Mouse (Mus musculus) kidney, adult 2 months (tissue): ENCODE data around the gene Pdss2. TPM values are rescaled to one million over a fixed set of nuclear protein-coding genes. Genes with fewer than 3 reads are reported as not detected.

Experiments
- DNase-seq: peaks from one replicate; pipeline ENCODE4 v3.0.0; 2021
- H3K27ac ChIP-seq: fragments of 200-500 bp; 2 replicates; pipeline ENCODE4 v1.5.1; 2012; ENCODE audit warnings: low read depth, low read length, control low read depth, inconsistent platforms; ENCODE audit not compliant: insufficient read depth
- H3K27me3 ChIP-seq: fragments of 200-500 bp; replicated peaks from 2 replicates; pipeline ENCODE4 v1.6.1; 2012; ENCODE audit warnings: mild to moderate bottlenecking, moderate library complexity, low read length, inconsistent platforms; ENCODE audit not compliant: control insufficient read depth, insufficient read depth
- H3K36me3 ChIP-seq: fragments of 200-500 bp; 2 replicates; pipeline ENCODE4 v1.6.1; 2012; ENCODE audit warnings: mild to moderate bottlenecking, moderate library complexity, low read length, inconsistent platforms; ENCODE audit not compliant: control insufficient read depth, insufficient read depth
- H3K4me1 ChIP-seq: fragments of 200-500 bp; 2 replicates; pipeline ENCODE4 v1.6.1; 2011; ENCODE audit warnings: low read length; ENCODE audit not compliant: control insufficient read depth, insufficient read depth
- H3K4me3 ChIP-seq: fragments of 200-500 bp; 2 replicates; pipeline ENCODE4 v1.5.1; 2011; ENCODE audit warnings: mild to moderate bottlenecking, low read depth, low read length, control low read depth; ENCODE audit not compliant: insufficient read depth
- CTCF ChIP-seq: fragments of 200-500 bp; conservative IDR thresholded peaks from 2 replicates; pipeline ENCODE4 v1.5.1; 2011; ENCODE audit warnings: low read depth, mild to moderate bottlenecking, control low read depth, low read length, moderate library complexity, mixed read lengths; ENCODE audit not compliant: insufficient read depth, insufficient read length
- POLR2A ChIP-seq: fragments of 200-500 bp; IDR thresholded peaks from one replicate; pipeline ENCODE4 v1.6.1; 2011; ENCODE audit warnings: low read depth, low read length, control low read depth
- WGBS: fragments of 180-500 bp; shearing (Covaris S2); methylation state at CpG from one replicate; pipeline ENCODE4 v1.1.7; 2018; 5-methylcytosine and 5-hydroxymethylcytosine counted together
- polyA plus RNA-seq: library from polyadenylated mRNA; depleted of rRNA; stranded (reverse); fragments of >200 nt; gene quantifications from 2 replicates; pipeline ENCODE4 v1.2.3, GENCODE M21; 2012

Pdss2 gene
- polyA plus RNA-seq, 1 experiment = 16.8 TPM

DNA sequence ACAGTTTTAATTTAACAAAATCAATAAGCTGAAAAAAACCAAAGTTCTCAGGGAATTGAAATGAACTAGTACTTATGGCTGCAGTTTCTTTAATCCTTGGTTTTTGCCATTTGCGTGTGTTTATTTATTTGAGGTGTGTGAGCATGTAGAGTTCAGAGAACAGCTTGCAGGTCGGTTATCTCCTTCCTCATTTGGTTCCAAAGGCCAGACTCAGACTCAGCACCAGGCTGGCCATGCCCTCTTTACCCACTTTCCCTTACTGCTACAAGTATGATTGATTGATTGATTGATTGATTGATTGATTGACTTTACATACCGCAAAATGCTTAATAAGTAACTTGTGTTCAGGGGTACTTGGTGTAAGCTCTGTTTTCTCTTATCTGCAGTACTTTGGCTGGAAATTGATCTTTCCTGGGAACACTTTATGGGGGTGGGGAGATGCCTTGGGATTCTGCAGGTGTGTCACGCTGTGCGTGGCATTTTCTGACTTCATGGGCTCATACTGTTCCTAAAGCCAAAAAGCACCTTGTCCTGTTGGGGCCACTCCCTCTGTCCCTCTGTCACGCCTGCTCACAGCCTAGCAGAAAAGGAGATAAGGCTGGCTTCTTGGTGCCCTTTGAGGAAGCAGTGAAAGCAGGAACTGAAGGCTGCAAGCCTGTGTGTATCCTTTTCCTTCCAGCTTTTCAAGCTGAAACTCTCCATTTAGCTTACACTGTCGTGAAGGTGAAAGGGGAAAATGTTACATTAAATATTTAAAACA is 91.6 kb downstream of the Pdss2 start:
- no peaks in the 10 kb centered on the region for H3K27me3 ChIP-seq
- no peak overlapping the region for H3K4me3 ChIP-seq
- DNase-seq = no peak
- H3K36me3 ChIP-seq = no peaks in the 10 kb centered on the region
- TF ChIP-seq POLR2A = no peak
- no peak for TF ChIP-seq CTCF
- peaks cover 14% of the 10 kb centered on the region for H3K4me1 ChIP-seq
- H3K27ac ChIP-seq = peak overlapping the region; percentile 43; the same call in 1 of the 2 replicates
- 53% methylated on average over 7 of the region's 7 CpGs for WGBS

- Histone ChIP-seq H3K27ac (no peak overlapping the region), H3K4me1 (peaks cover 14% of the 10 kb centered on the region), H3K36me3 (no peaks in the 10 kb centered on the region), H3K4me3 (no peak overlapping the region), H3K27me3 (no peaks in the 10 kb centered on the region)
- DNase-seq = no peak
- TF ChIP-seq POLR2A (no peak), CTCF (no peak; the same call in 1 of the 2 replicates)
Observed at GRCm38 (mm10) chr10:43315228-43315627, 93.9 kb downstream of the Pdss2 start.

DNA sequence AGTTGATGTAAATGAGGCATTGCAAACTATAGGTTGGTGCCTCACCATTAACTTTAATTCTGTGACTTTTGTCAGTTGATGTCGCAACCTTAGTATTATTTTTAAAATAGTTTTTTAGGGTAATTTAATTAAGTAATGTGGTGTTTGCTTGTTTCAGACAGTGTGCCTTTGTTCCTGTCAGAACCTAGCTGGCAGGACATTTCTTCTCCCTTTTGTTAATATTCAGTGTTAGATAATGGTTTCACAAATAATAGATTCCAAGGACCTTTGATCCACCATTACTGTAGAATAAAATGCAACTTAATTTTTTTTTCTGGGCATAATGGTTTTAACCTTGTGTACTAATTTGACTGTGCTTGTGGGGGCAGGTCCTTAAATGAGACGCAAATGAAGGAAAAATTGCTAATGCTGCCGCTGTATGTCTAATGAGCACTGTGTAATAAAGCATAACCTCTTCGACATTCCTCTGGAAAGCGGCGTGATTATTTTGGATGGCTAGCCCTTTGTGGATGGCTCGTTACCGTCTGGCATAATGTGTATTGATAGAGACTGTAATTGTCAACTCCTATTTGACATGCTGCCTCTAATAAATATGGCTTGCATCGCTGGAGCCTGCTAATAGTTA is 96.2 kb downstream of the Pdss2 start:
- H3K4me3 ChIP-seq = no peak overlapping the region
- no peak for DNase-seq

DNA sequence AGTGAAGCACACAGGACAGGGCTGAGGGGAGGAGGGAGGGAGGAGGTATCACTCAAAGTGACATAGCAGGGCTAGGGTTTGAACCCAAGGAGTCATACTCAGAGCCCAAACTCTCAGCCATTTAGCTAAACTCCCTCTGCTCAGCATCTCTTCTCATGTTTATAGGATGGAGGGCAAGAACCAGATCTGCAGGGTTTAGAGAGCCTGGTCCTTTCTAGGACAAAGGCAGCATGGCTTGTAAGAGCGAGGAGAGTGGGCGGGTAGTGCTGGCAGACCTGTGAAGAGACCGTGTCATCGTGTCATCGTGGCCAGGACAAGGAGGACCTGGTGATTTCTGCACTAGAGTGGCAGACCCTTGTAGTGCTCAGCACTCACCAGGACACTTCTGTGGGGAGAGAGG is 99.7 kb downstream of the Pdss2 start:
- DNase-seq = no peak
- Histone ChIP-seq H3K4me1 (no peaks in the 10 kb centered on the region), H3K27me3 (no peaks in the 10 kb centered on the region), H3K4me3 (no peak overlapping the region), H3K36me3 (no peaks in the 10 kb centered on the region), H3K27ac (no peak overlapping the region)
- 87% methylated on average over 5 of the region's 5 CpGs for WGBS
- TF ChIP-seq POLR2A = no peak
- TF ChIP-seq CTCF = no peak

More for the DNA sequence above, 96.2 kb downstream of the Pdss2 start:
- WGBS = 74% methylated on average over 9 of the region's 9 CpGs
- Histone ChIP-seq H3K4me1 (peaks cover 6% of the 10 kb centered on the region), H3K36me3 (no peaks in the 10 kb centered on the region), H3K27ac (no peak overlapping the region), H3K27me3 (no peaks in the 10 kb centered on the region)
- TF ChIP-seq CTCF (no peak), POLR2A (no peak)

DNA sequence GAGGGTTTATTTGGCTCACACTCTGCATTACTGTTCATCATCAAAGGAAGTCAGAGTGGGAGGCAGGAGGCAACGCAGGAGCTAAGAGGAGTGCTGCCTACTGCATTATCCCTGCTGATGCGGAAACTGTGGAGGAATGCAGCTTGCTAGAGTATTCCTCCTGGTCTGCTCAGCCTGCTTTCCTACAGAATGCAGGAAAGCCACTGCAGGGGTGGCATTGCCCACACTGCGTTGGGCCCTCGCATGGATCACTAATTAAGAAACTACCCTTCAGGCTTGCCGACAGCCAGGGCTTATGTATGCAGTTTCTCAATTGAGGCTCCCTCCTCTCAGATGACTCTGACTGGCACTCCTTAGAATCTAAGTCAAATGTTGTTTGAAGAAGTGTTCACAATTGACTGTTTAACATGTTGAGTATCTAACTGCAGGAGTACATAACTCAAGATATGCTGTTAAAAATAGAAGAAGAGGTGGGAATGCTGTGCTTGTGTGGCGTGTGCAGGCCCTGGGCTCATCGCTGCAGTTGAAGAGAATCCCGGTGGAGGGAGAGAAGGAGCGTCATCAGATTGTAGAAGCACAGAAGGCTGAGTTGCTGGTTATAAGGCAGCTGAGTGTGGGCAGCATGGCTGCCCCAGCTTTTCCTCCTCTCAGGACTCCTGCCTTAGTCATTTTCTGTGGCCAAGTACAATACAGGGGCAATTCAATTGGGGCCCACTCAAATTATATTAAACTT is 101.3 kb downstream of the Pdss2 start:
- DNase-seq = no peak
- Histone ChIP-seq H3K4me1 (no peaks in the 10 kb centered on the region), H3K27ac (no peak overlapping the region), H3K36me3 (no peaks in the 10 kb centered on the region), H3K27me3 (no peaks in the 10 kb centered on the region), H3K4me3 (no peak overlapping the region)
- TF ChIP-seq POLR2A (no peak), CTCF (no peak)
- WGBS = 71% methylated on average over 9 of the region's 9 CpGs

- H3K27me3 ChIP-seq = no peaks in the 10 kb centered on the region
- H3K27ac ChIP-seq = no peak overlapping the region
- no peak overlapping the region for H3K4me3 ChIP-seq
- no peak for DNase-seq
- WGBS = 89% methylated on average over 8 of the region's 8 CpGs
- TF ChIP-seq CTCF = no peak
- TF ChIP-seq POLR2A = no peak
- no peaks in the 10 kb centered on the region for H3K36me3 ChIP-seq
- H3K4me1 ChIP-seq = no peaks in the 10 kb centered on the region
Observed at GRCm38 (mm10) chr10:43323386-43323785, 102.1 kb downstream of the Pdss2 start.

DNA sequence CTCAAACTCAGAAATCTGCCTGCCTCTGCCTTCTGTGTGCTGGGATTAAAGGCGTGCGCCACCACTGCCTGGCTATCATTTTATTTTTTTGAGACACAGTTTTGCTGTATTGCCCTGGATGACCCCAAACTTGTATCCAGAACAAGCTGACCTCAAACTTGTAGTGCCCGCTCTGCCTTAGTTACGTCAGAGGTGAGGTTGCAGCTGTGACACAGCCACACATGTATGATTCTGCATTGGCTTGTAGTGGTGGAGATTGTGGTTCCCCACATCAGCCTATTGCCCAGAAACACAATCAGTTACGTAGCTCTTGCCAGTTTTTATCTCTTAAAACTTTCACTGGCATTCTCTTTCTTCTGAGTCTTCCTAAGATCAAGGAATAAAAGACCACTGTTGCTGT is 108.5 kb downstream of the Pdss2 start:
- no peaks in the 10 kb centered on the region for H3K27me3 ChIP-seq
- no peaks in the 10 kb centered on the region for H3K4me1 ChIP-seq
- H3K36me3 ChIP-seq = no peaks in the 10 kb centered on the region
- no peak overlapping the region for H3K4me3 ChIP-seq
- DNase-seq = no peak
- TF ChIP-seq POLR2A (no peak), CTCF (no peak)
- H3K27ac ChIP-seq = no peak overlapping the region
- WGBS = 98% methylated on average over 5 of the region's 5 CpGs
